Mouse (Mus musculus): Measurements from ENCODE around the gene Lrr1. TPM values are rescaled to one million over a fixed set of nuclear protein-coding genes. Genes with fewer than 3 reads are reported as not detected.

Lrr1 gene
- total and polyA plus RNA-seq, 3 experiments, result 14.1 to 23.1 TPM; not detected in 1

DNA sequence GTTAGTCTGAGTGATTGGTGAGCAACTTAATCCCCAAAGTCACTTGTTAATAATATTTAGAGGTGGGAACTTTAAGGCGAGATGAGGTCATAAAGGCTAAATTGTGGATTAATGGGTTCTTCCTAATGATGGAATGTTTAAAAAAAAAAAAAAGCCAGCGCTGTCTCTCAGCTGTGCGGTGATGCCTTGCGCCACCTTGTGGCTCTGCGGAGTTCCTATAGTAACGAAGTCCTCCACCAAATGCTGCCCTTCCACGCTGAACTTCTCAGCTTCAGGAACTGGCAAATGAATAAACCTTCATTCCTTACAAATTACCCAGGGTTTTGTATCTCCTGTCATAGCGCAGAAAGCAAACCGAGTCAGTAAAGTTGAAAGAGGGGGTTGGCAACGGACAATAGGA lies 36.6 kb upstream of the Lrr1 start:
- peaks cover 0 to 16% of the 10 kb centered on the region in 2 experiments; a peak in 2 of 4 replicates for H3K36me3 ChIP-seq (ENCODE audit: control insufficient read depth in 1 of 2, insufficient read depth in 2 of 2, low read length in 2 of 2)
- no peaks in the 10 kb centered on the region for H3K79me2 ChIP-seq (ENCODE audit: control insufficient read depth, insufficient read depth, low read length, poor library complexity)
- H3K9me3 ChIP-seq (replicated peaks; ENCODE audit: insufficient read depth, low read length), result no peaks in the 10 kb centered on the region
- H3K27ac ChIP-seq (ENCODE audit: control insufficient read depth, low read depth, low read length), result no peak overlapping the region
- DNase-seq (ENCODE audit: low read depth, low spot score), result peak; percentile 72
- H3K4me3 ChIP-seq (ENCODE audit: control insufficient read depth in 1 of 2, insufficient read depth in 1 of 2, low read depth in 2 of 2, low read length in 2 of 2), result 0 out of 4 replicates have a peak overlapping the region, but pooled peaks of 1 of the 2 experiments have one; percentile 6
- H3K4me1 ChIP-seq (ENCODE audit: control insufficient read depth in 1 of 2, insufficient read depth in 2 of 2, low read length in 2 of 2), result peaks cover 3 to 20% of the 10 kb centered on the region in 2 experiments
- H3K27me3 ChIP-seq (ENCODE audit: control insufficient read depth in 1 of 2, insufficient read depth in 2 of 2, low read length in 2 of 2), result peaks cover 0 to 6% of the 10 kb centered on the region in 2 experiments; a peak in 2 of 4 replicates
- TF ChIP-seq USF1 (IDR thresholded peaks at IDR 0.05; ENCODE audit: low read depth, low read length), result no peak
- TF ChIP-seq MYB (IDR thresholded peaks at IDR 0.05; ENCODE audit: low read depth, low read length), result no peak
- TF ChIP-seq POLR2A (IDR thresholded peaks at IDR 0.05; ENCODE audit: control insufficient read depth in 1 of 2, insufficient read depth in 1 of 2, low read depth in 1 of 2, low read length in 2 of 2, poor library complexity in 1 of 2), result no peak
- TF ChIP-seq ZNF384 (IDR thresholded peaks at IDR 0.05; ENCODE audit: low read depth, low read length), result peak; percentile 98
- no peak for TF ChIP-seq TAL1 (IDR thresholded peaks at IDR 0.05; ENCODE audit: low read length)
- no peak for TF ChIP-seq UBTF (IDR thresholded peaks at IDR 0.05; ENCODE audit: borderline replicate concordance, insufficient read depth, low read depth, low read length)
- no peak for TF ChIP-seq BHLHE40 (IDR thresholded peaks at IDR 0.05; ENCODE audit: borderline replicate concordance, low read depth, low read length)
- no peak for TF ChIP-seq RCOR1 (IDR thresholded peaks at IDR 0.05; ENCODE audit: low read depth, low read length)
- no peak for TF ChIP-seq MEF2A (IDR thresholded peaks at IDR 0.05; ENCODE audit: extremely low read depth, insufficient replicate concordance, low read depth, low read length, poor library complexity, severe bottlenecking)
- no peak for TF ChIP-seq ELF1 (IDR thresholded peaks at IDR 0.05; ENCODE audit: low read depth, low read length)
- TF ChIP-seq SMC3 (IDR thresholded peaks at IDR 0.05; ENCODE audit: low read depth, low read length), result peak; percentile 62
- peak; percentile 80 to 89 (median 83) for TF ChIP-seq CTCF (IDR thresholded peaks at IDR 0.05 in 2 of 3, conservative IDR thresholded peaks at IDR 0.05 in 1 of 3; ENCODE audit: control insufficient read depth in 1 of 3, insufficient read depth in 1 of 3, low read depth in 2 of 3, low read length in 3 of 3, poor library complexity in 1 of 3, severe bottlenecking in 1 of 3)
- no peak for TF ChIP-seq E2F4 (IDR thresholded peaks at IDR 0.05; ENCODE audit: borderline replicate concordance, low read depth, low read length)
- TF ChIP-seq ETS1 (IDR thresholded peaks at IDR 0.05; ENCODE audit: low read depth, low read length), result no peak
- TF ChIP-seq MAZ (IDR thresholded peaks at IDR 0.05; ENCODE audit: low read depth, low read length), result no peak
- TF ChIP-seq NELFE (IDR thresholded peaks at IDR 0.05; ENCODE audit: low read depth, low read length), result no peak
- TF ChIP-seq ZKSCAN1 (IDR thresholded peaks at IDR 0.05; ENCODE audit: low read depth, low read length), result no peak
- TF ChIP-seq POLR2AphosphoS5 (IDR thresholded peaks at IDR 0.05; ENCODE audit: borderline replicate concordance, low read depth, low read length), result no peak
- TF ChIP-seq MYC (IDR thresholded peaks at IDR 0.05; ENCODE audit: low read depth, low read length), result no peak
- TF ChIP-seq GABPA (IDR thresholded peaks at IDR 0.05; ENCODE audit: low read depth, low read length), result no peak
- TF ChIP-seq RAD21 (IDR thresholded peaks at IDR 0.05; ENCODE audit: low read depth, low read length), result peak; percentile 63
- TF ChIP-seq NRF1 (IDR thresholded peaks at IDR 0.05; ENCODE audit: insufficient read depth, low read depth, low read length, poor library complexity, severe bottlenecking), result no peak
- no peak for TF ChIP-seq GATA1 (IDR thresholded peaks at IDR 0.05; ENCODE audit: low read depth, low read length)
- TF ChIP-seq ZC3H11A (IDR thresholded peaks at IDR 0.05; ENCODE audit: low read depth, low read length), result no peak; the same call in 1 of the 2 replicates
- no peak for TF ChIP-seq TCF12 (IDR thresholded peaks at IDR 0.05; ENCODE audit: low read depth, low read length)
- TF ChIP-seq USF2 (IDR thresholded peaks at IDR 0.05; ENCODE audit: borderline replicate concordance in 1 of 2, insufficient read depth in 1 of 2, low read depth in 1 of 2, low read length in 2 of 2), result no peak
- H3K9ac ChIP-seq (ENCODE audit: control insufficient read depth, low read depth, low read length, poor library complexity, severe bottlenecking), result no peak overlapping the region
